Mouse (Mus musculus): ENCODE results near the gene Vat1l.

Vat1l gene

DNA sequence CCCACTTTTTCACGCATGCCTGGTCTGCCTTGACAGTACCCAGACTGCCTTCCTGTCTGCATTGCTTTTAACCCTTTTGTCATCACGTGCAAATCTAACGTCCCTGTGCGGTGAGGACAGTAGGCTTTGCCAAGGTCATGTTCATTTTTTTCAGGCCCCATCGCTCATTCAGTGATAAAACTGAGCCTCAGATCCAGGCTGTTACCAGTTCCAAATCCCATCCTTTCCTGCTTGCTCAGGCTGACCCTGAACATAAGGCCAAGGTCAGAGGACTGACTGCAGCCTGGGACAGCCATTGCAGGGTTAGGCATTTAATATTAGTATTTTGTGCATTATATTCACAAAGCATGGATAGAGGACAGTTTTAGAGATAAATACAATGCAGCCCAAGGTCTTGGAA is 192.9 kb downstream of the Vat1l start:
- DNase-seq (ENCODE audit: low spot score in 2 of 2), result no peak

- DNase-seq (ENCODE audit: low spot score in 2 of 2), result no peak
Observed at GRCm38 (mm10) chr8:114399273-114399672, 193.9 kb downstream of the Vat1l start.

GRCm38 (mm10) chr8:114401679-114402078 is 196.3 kb downstream of the Vat1l start:
- no peak for DNase-seq (ENCODE audit: low spot score in 2 of 2)

DNA sequence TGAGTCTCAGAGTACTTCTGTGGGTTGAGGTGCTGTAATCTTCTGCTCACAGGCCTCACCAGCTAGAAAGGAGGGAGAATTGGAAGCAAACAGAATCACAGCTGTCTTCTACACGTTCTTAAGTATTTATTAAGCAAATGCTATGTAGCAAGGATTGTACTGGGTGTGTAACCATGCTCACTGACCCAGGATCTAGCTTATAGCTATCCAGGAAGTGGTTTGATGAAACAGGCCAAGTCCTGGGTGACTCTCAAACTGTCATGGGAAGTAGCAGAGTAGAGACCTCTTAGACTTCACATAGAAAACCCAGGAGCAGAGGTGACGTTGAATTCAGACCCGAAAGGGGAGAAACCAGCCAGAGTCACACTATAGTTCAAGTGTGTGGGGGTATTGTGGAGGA is 206.0 kb downstream of the Vat1l start:
- no peak for DNase-seq (ENCODE audit: low spot score in 2 of 2)

DNA sequence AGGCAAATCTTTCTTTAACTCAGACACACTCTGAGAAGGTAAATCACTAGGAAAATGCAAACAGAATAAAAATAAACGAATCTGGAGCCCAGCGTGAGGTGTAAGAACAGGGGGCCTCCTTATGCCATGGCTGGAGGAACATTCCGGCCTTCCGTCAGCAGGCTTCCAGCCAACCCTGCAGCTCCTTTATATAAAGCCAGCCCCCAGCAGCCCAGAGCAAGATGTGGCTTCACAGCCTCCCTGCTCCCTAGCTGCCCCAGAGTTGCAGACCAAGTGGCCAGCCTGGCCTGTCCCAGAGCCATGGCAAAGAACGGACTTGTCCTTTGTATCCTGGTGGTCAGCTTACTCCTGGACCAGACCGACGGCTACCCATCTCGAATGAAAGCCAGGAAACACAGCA is 212.4 kb downstream of the Vat1l start, which contains the start of gene Clec3a:
Gene Clec3a (plus strand): TSS at position 301 of the 400 bp plus-strand sequence.
- no peak for DNase-seq (ENCODE audit: low spot score in 2 of 2)

- no peak for DNase-seq (ENCODE audit: low spot score in 2 of 2)
Observed at GRCm38 (mm10) chr8:114418486-114418885, 213.1 kb downstream of the Vat1l start.

GRCm38 (mm10) chr8:114418904-114419303 is 213.5 kb downstream of the Vat1l start:
- no peak for DNase-seq (ENCODE audit: low spot score in 2 of 2)

DNA sequence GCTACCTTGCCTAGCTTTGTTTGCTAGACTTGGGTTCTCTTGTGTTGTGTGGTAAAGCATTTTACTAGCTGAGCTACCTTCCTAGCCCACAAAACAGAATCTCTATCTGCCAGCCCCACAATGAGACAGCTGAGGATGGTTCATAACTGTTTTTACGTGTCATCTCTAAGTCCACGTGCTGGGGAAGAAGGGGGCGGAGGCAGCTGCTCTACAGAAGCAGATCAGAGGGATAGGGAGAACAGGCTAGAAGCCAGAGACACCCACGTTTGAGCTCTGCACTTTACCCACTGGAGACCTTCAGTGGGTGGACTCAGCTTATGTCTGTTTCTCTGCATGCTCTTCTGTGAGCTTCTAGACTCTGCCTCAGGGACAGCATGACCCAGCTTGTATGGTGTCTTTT is 216.1 kb downstream of the Vat1l start:
- no peak for DNase-seq (ENCODE audit: low spot score in 2 of 2)

Measured in frontal cortex, postnatal 14 days (tissue).